Mouse (Mus musculus) neural tube, embryonic 13.5 days (tissue): ENCODE data around the gene Sox14. TPM values are rescaled to one million over a fixed set of nuclear protein-coding genes. Genes with fewer than 3 reads are reported as not detected.

Source experiments
- ATAC-seq: fragments of 200-750 bp; cut with Nextera tagmentation; 2 replicates; pipeline ENCODE4 v1.8.0; 2017; ENCODE audit warnings: low read depth, mild to moderate bottlenecking, moderate TSS enrichment, moderate library complexity
- H3K27ac ChIP-seq: fragments of 300-500 bp; sonication (generic); replicated peaks from 2 replicates; pipeline ENCODE4 v1.5.1; 2015; ENCODE audit warnings: moderate library complexity, mild to moderate bottlenecking, inconsistent platforms
- H3K27me3 ChIP-seq: fragments of 300-500 bp; sonication (generic); 2 replicates; pipeline ENCODE4 v1.6.1; 2015; ENCODE audit warnings: mild to moderate bottlenecking, inconsistent platforms
- H3K36me3 ChIP-seq: fragments of 300-500 bp; sonication (generic); 2 replicates; pipeline ENCODE4 v1.6.1; 2015; ENCODE audit warnings: mild to moderate bottlenecking, inconsistent platforms
- H3K4me1 ChIP-seq: fragments of 300-500 bp; sonication (generic); replicated peaks from 2 replicates; pipeline ENCODE4 v1.6.1; 2015; ENCODE audit warnings: inconsistent platforms
- H3K4me2 ChIP-seq: fragments of 300-500 bp; sonication (generic); 2 replicates; pipeline ENCODE4 v1.6.1; 2015; ENCODE audit warnings: inconsistent platforms, mild to moderate bottlenecking, moderate library complexity
- H3K4me3 ChIP-seq: fragments of 300-500 bp; sonication (generic); 2 replicates; pipeline ENCODE4 v1.5.1; 2015; ENCODE audit warnings: mild to moderate bottlenecking, inconsistent platforms
- H3K9ac ChIP-seq: fragments of 300-500 bp; sonication (generic); 2 replicates; pipeline ENCODE4 v1.6.1; 2015; ENCODE audit warnings: moderate library complexity, mild to moderate bottlenecking, inconsistent platforms
- H3K9me3 ChIP-seq: fragments of 300-500 bp; sonication (generic); 2 replicates; pipeline ENCODE4 v1.6.1; 2016; ENCODE audit warnings: inconsistent platforms
- WGBS: fragments of 180-500 bp; shearing (Covaris S2); methylation state at CpG from one replicate; pipeline ENCODE4 v1.1.7; 2015; 5-methylcytosine and 5-hydroxymethylcytosine counted together
- polyA plus RNA-seq: library from polyadenylated mRNA; unstranded; fragments of >200 nt; fragmentation: Nextera tagmentation; extraction: Ambion mirVana; gene quantifications from 2 replicates; pipeline ENCODE4 v1.2.1, GENCODE M21; 2015

Gene Sox14
- polyA plus RNA-seq: 10.2 and 11.3 TPM in 2 replicates

GRCm38 (mm10) chr9:99875618-99876372 lies at the start of gene Sox14:
TSS of gene Sox14 (minus strand) at chr9:99876170.
- H3K4me3 ChIP-seq: peak within 1 kb of the TSS; percentile 20
- H3K27me3 ChIP-seq: peaks cover 100% of the 10 kb centered on the region
- no peak within 1 kb of the TSS; the same call in 1 of the 2 replicates for H3K27ac ChIP-seq
- WGBS: 1% methylated on average over 47 of the region's 47 CpGs
- peaks cover 29% of the 10 kb centered on the region for H3K4me1 ChIP-seq
- H3K36me3 ChIP-seq: no peaks in the 10 kb centered on the region
- H3K9ac ChIP-seq: peak within 1 kb of the TSS; percentile 26; the same call in 1 of the 2 replicates
- no peaks in the 10 kb centered on the region for H3K9me3 ChIP-seq
- no peak for ATAC-seq
- H3K4me2 ChIP-seq: peak within 1 kb of the TSS; percentile 34

- H3K36me3 ChIP-seq: no peaks in the 10 kb centered on the region
- H3K9ac ChIP-seq: no peak overlapping the region
- H3K4me3 ChIP-seq: no peak overlapping the region
- no peak overlapping the region for H3K27ac ChIP-seq
- H3K4me1 ChIP-seq: peaks cover 23% of the 10 kb centered on the region
- peaks cover 90% of the 10 kb centered on the region for H3K27me3 ChIP-seq
- 0 out of 2 replicates have a peak overlapping the region, but pooled peaks have one; percentile 13 for H3K4me2 ChIP-seq
- no peak for ATAC-seq
- WGBS: 1% methylated on average over 14 of the region's 14 CpGs
- H3K9me3 ChIP-seq: no peaks in the 10 kb centered on the region
Observed at GRCm38 (mm10) chr9:99879311-99879710, 3.3 kb upstream of the Sox14 start.

GRCm38 (mm10) chr9:99878588-99878987 lies 2.6 kb upstream of the Sox14 start:
- peaks cover 23% of the 10 kb centered on the region for H3K4me1 ChIP-seq
- no peak for ATAC-seq
- H3K9me3 ChIP-seq: no peaks in the 10 kb centered on the region
- no peak overlapping the region for H3K27ac ChIP-seq
- 10% methylated on average over 5 of the region's 5 CpGs for WGBS
- no peak overlapping the region for H3K9ac ChIP-seq
- H3K4me3 ChIP-seq: no peak overlapping the region
- H3K36me3 ChIP-seq: no peaks in the 10 kb centered on the region
- no peak overlapping the region for H3K4me2 ChIP-seq
- H3K27me3 ChIP-seq: peaks cover 94% of the 10 kb centered on the region

- Histone ChIP-seq H3K4me3 (no peak overlapping the region), H3K27me3 (peaks cover 100% of the 10 kb centered on the region), H3K4me2 (peak overlapping the region; percentile 7; the same call in 1 of the 2 replicates), H3K36me3 (no peaks in the 10 kb centered on the region), H3K9ac (no peak overlapping the region), H3K27ac (no peak overlapping the region), H3K4me1 (peaks cover 23% of the 10 kb centered on the region), H3K9me3 (no peaks in the 10 kb centered on the region)
- 2% methylated on average over 22 of the region's 22 CpGs for WGBS
- no peak for ATAC-seq
Observed at GRCm38 (mm10) chr9:99877056-99877546, 1.1 kb upstream of the Sox14 start.

GRCm38 (mm10) chr9:99876373-99877055 lies 544 bp upstream of the Sox14 start:
- H3K9ac ChIP-seq: no peak overlapping the region
- peaks cover 27% of the 10 kb centered on the region for H3K4me1 ChIP-seq
- H3K27me3 ChIP-seq: peaks cover 100% of the 10 kb centered on the region
- no peaks in the 10 kb centered on the region for H3K36me3 ChIP-seq
- H3K4me3 ChIP-seq: peak overlapping the region; percentile 20
- no peak for ATAC-seq
- H3K9me3 ChIP-seq: no peaks in the 10 kb centered on the region
- H3K27ac ChIP-seq: no peak overlapping the region
- 1% methylated on average over 25 of the region's 25 CpGs for WGBS
- peak overlapping the region; percentile 34 for H3K4me2 ChIP-seq

GRCm38 (mm10) chr9:99874735-99875617 lies 994 bp downstream of the Sox14 start:
- no peak overlapping the region for H3K4me2 ChIP-seq

GRCm38 (mm10) chr9:99873721-99874120 lies 2.2 kb downstream of the Sox14 start:
- Histone ChIP-seq H3K4me1 (peaks cover 39% of the 10 kb centered on the region), H3K27me3 (peaks cover 100% of the 10 kb centered on the region), H3K9ac (no peak overlapping the region), H3K36me3 (no peaks in the 10 kb centered on the region), H3K27ac (no peak overlapping the region), H3K4me3 (no peak overlapping the region), H3K4me2 (no peak overlapping the region), H3K9me3 (no peaks in the 10 kb centered on the region)
- 0% methylated on average over 2 of the region's 2 CpGs for WGBS
- no peak for ATAC-seq

More at GRCm38 (mm10) chr9:99874735-99875617, 994 bp downstream of the Sox14 start:
- no peak for ATAC-seq
- Histone ChIP-seq H3K4me3 (peak overlapping the region; percentile 20), H3K9ac (peak overlapping the region; percentile 26; the same call in 1 of the 2 replicates), H3K9me3 (no peaks in the 10 kb centered on the region), H3K4me1 (peaks cover 33% of the 10 kb centered on the region), H3K27me3 (peaks cover 100% of the 10 kb centered on the region), H3K27ac (no peak overlapping the region; the same call in 1 of the 2 replicates), H3K36me3 (no peaks in the 10 kb centered on the region)
- WGBS: 1% methylated on average over 52 of the region's 52 CpGs

GRCm38 (mm10) chr9:99873116-99873620 lies 2.8 kb downstream of the Sox14 start:
- Histone ChIP-seq H3K9me3 (no peaks in the 10 kb centered on the region), H3K4me3 (peak overlapping the region; percentile 1; the same call in 1 of the 2 replicates), H3K27ac (no peak overlapping the region), H3K4me1 (peaks cover 44% of the 10 kb centered on the region), H3K4me2 (no peak overlapping the region), H3K27me3 (peaks cover 100% of the 10 kb centered on the region), H3K9ac (no peak overlapping the region), H3K36me3 (no peaks in the 10 kb centered on the region)
- no peak for ATAC-seq
- WGBS: under 1% methylated on average over 15 of the region's 15 CpGs

- H3K4me1 ChIP-seq: peaks cover 44% of the 10 kb centered on the region
- H3K27me3 ChIP-seq: peaks cover 100% of the 10 kb centered on the region
- 1% methylated on average over 31 of the region's 31 CpGs for WGBS
- H3K4me3 ChIP-seq: peak overlapping the region; percentile 1
- H3K9me3 ChIP-seq: no peaks in the 10 kb centered on the region
- no peak overlapping the region for H3K9ac ChIP-seq
- H3K27ac ChIP-seq: no peak overlapping the region
- no peak; the same call in 1 of the 2 replicates for ATAC-seq
- no peaks in the 10 kb centered on the region for H3K36me3 ChIP-seq
- H3K4me2 ChIP-seq: no peak overlapping the region
Observed at GRCm38 (mm10) chr9:99872204-99873115, 3.5 kb downstream of the Sox14 start.

- Histone ChIP-seq H3K4me2 (peak overlapping the region; percentile 7; the same call in 1 of the 2 replicates), H3K27me3 (peaks cover 100% of the 10 kb centered on the region), H3K9me3 (no peaks in the 10 kb centered on the region), H3K36me3 (no peaks in the 10 kb centered on the region), H3K9ac (no peak overlapping the region), H3K4me3 (peak overlapping the region; percentile 1; the same call in 1 of the 2 replicates), H3K4me1 (peaks cover 38% of the 10 kb centered on the region), H3K27ac (no peak overlapping the region)
- ATAC-seq: no peak
- WGBS: under 1% methylated on average over 34 of the region's 34 CpGs
Observed at GRCm38 (mm10) chr9:99871556-99872203, 4.3 kb downstream of the Sox14 start.
